Mouse (Mus musculus): ENCODE data around the gene Dnajc22. TPM values are rescaled to one million over a fixed set of nuclear protein-coding genes. Genes with fewer than 3 reads are reported as not detected.

Gene Dnajc22
- polyA plus RNA-seq, 1 experiment from 2014 or later = 0.43 TPM

DNA sequence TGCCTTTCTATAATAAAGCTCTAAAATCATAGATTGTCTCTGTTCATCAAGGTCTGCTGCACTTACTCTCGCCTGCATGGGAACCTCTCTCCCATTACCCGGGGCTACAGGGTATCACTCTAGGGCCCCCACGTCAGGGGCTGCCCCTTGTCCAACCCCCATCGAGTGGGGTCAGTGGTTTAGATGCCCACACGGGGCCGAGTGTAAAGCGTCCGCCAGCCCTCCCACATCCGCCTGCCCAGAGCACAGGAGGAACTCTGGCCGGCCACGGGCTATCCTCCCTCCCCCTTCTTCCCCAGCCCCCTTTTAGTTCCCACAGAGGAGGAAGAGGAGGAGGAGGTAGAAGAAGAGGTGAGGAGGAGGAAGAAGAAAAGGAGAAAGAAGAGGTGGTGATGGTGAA lies 27.8 kb downstream of the Dnajc22 start:
- Histone ChIP-seq H3K4me1 (ENCODE audit: control insufficient read depth, insufficient read depth, low read length) (peaks cover 9% of the 10 kb centered on the region), H3K4me2 (ENCODE audit: low read depth, low read length) (peak overlapping the region; percentile 10; the same call in 1 of the 2 replicates), H3K27ac (ENCODE audit: low read length) (no peak overlapping the region), H3K9ac (ENCODE audit: low read length) (0 out of 2 replicates have a peak overlapping the region, but pooled peaks have one; percentile 20), H3K4me3 (ENCODE audit: low read length) (no peak overlapping the region), H3K9me3 (replicated peaks; ENCODE audit: control insufficient read depth, low read length) (no peaks in the 10 kb centered on the region), H3K36me3 (ENCODE audit: control insufficient read depth, insufficient read depth) (no peaks in the 10 kb centered on the region), H3K27me3 (ENCODE audit: control insufficient read depth, insufficient read depth, low read length) (no peaks in the 10 kb centered on the region)
- WGBS = 12% methylated on average over 11 of the region's 11 CpGs
- ATAC-seq (replicated peaks; ENCODE audit: extremely low read depth, insufficient read depth, low FRiP score) = no peak

DNA sequence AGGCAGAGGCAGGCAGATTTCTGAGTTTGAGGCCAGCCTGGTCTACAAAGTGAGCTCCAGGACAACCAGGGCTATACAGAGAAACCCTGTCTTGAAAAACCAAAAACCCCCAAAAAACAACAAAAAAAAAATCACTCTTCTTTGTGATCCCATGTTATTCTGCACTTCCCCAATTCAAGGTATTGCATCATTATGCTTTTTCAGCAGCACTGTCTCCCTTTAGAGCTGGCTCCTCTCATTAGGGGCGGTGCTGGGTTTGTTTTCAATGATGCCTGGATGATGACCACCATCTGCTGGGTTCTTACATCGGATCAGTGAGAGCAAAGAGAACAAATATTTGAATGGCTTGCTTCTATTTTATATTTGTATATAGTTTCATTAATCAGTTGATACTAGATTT lies 29.7 kb downstream of the Dnajc22 start:
- Histone ChIP-seq H3K9ac (ENCODE audit: low read length) (no peak overlapping the region), H3K4me3 (ENCODE audit: low read length) (no peak overlapping the region), H3K4me1 (ENCODE audit: control insufficient read depth, insufficient read depth, low read length) (peaks cover 9% of the 10 kb centered on the region), H3K36me3 (ENCODE audit: control insufficient read depth, insufficient read depth) (no peaks in the 10 kb centered on the region), H3K27ac (ENCODE audit: low read length) (no peak overlapping the region), H3K9me3 (replicated peaks; ENCODE audit: control insufficient read depth, low read length) (no peaks in the 10 kb centered on the region), H3K27me3 (ENCODE audit: control insufficient read depth, insufficient read depth, low read length) (no peaks in the 10 kb centered on the region), H3K4me2 (ENCODE audit: low read depth, low read length) (no peak overlapping the region)
- ATAC-seq (replicated peaks; ENCODE audit: extremely low read depth, insufficient read depth, low FRiP score) = no peak
- WGBS = 64% methylated on average over 2 of the region's 2 CpGs

- WGBS = 1% methylated on average over 12 of the region's 12 CpGs
- H3K27ac ChIP-seq (ENCODE audit: low read length) = peak within 1 kb of the TSS; percentile 95
- no peaks in the 10 kb centered on the region for H3K9me3 ChIP-seq (replicated peaks; ENCODE audit: control insufficient read depth, low read length)
- H3K4me2 ChIP-seq (ENCODE audit: low read depth, low read length) = peak within 1 kb of the TSS; percentile 80
- peak within 1 kb of the TSS; percentile 90 for H3K4me3 ChIP-seq (ENCODE audit: low read length)
- H3K27me3 ChIP-seq (ENCODE audit: control insufficient read depth, insufficient read depth, low read length) = no peaks in the 10 kb centered on the region
- peaks cover 24% of the 10 kb centered on the region for H3K4me1 ChIP-seq (ENCODE audit: control insufficient read depth, insufficient read depth, low read length)
- no peaks in the 10 kb centered on the region for H3K36me3 ChIP-seq (ENCODE audit: control insufficient read depth, insufficient read depth)
- H3K9ac ChIP-seq (ENCODE audit: low read length) = peak within 1 kb of the TSS; percentile 95
- no peak for ATAC-seq (replicated peaks; ENCODE audit: extremely low read depth, insufficient read depth, low FRiP score)
Measured at GRCm38 (mm10) chr15:99125711-99126080, 32.7 kb downstream of the Dnajc22 start, which contains the start of gene Spats2. Gene Spats2 (plus strand): TSS chr15:99125916.

GRCm38 (mm10) chr15:99126081-99126815 lies 33.3 kb downstream of the Dnajc22 start:
- Histone ChIP-seq H3K4me2 (ENCODE audit: low read depth, low read length) (peak overlapping the region; percentile 80), H3K36me3 (ENCODE audit: control insufficient read depth, insufficient read depth) (no peaks in the 10 kb centered on the region), H3K9ac (ENCODE audit: low read length) (peak overlapping the region; percentile 95), H3K4me1 (ENCODE audit: control insufficient read depth, insufficient read depth, low read length) (peaks cover 22% of the 10 kb centered on the region), H3K4me3 (ENCODE audit: low read length) (peak overlapping the region; percentile 90), H3K27me3 (ENCODE audit: control insufficient read depth, insufficient read depth, low read length) (no peaks in the 10 kb centered on the region), H3K27ac (ENCODE audit: low read length) (peak overlapping the region; percentile 95), H3K9me3 (replicated peaks; ENCODE audit: control insufficient read depth, low read length) (no peaks in the 10 kb centered on the region)
- ATAC-seq (replicated peaks; ENCODE audit: extremely low read depth, insufficient read depth, low FRiP score) = peak; percentile 88
- under 1% methylated on average over 99 of the region's 115 CpGs for WGBS

DNA sequence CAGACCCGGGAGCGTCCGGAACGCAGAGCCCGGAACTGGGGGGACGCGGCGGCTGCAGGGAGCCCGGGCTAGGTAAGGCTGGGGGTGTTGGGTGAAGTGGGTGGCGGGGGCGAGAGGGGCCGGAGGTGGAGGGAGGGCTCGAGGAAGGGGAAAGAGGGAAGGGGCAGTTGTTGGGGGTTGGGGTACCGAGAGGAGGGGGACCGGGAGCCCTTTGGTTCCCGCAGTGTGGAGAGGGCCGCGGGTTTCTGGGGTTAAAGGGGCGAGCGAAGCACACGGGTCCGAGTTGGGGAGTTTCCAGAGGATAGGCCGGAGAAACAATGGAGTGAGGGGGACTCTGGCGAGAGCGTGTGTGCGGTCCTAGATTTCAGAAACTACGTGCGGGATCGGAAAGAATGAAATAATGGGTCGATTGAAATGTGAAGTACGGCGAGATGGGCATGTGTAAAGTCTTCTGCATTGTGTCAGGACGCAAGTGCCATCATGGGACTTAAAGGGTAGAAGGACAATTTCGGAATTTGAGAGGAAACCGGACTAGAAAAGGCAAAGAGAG lies 33.9 kb downstream of the Dnajc22 start:
- ATAC-seq (replicated peaks; ENCODE audit: extremely low read depth, insufficient read depth, low FRiP score) = no peak
- Histone ChIP-seq H3K27ac (ENCODE audit: low read length) (peak overlapping the region; percentile 95), H3K27me3 (ENCODE audit: control insufficient read depth, insufficient read depth, low read length) (no peaks in the 10 kb centered on the region), H3K9me3 (replicated peaks; ENCODE audit: control insufficient read depth, low read length) (no peaks in the 10 kb centered on the region), H3K9ac (ENCODE audit: low read length) (peak overlapping the region; percentile 95), H3K4me2 (ENCODE audit: low read depth, low read length) (peak overlapping the region; percentile 80), H3K36me3 (ENCODE audit: control insufficient read depth, insufficient read depth) (no peaks in the 10 kb centered on the region), H3K4me1 (ENCODE audit: control insufficient read depth, insufficient read depth, low read length) (peaks cover 22% of the 10 kb centered on the region), H3K4me3 (ENCODE audit: low read length) (peak overlapping the region; percentile 90)
- WGBS = under 1% methylated on average over 29 of the region's 35 CpGs

- H3K27me3 ChIP-seq (ENCODE audit: control insufficient read depth, insufficient read depth, low read length) = no peaks in the 10 kb centered on the region
- H3K4me2 ChIP-seq (ENCODE audit: low read depth, low read length) = peak overlapping the region; percentile 80
- WGBS = 65% methylated on average over 6 of the region's 6 CpGs
- H3K4me3 ChIP-seq (ENCODE audit: low read length) = peak overlapping the region; percentile 90
- no peak overlapping the region for H3K27ac ChIP-seq (ENCODE audit: low read length)
- ATAC-seq (replicated peaks; ENCODE audit: extremely low read depth, insufficient read depth, low FRiP score) = no peak
- H3K4me1 ChIP-seq (ENCODE audit: control insufficient read depth, insufficient read depth, low read length) = peaks cover 22% of the 10 kb centered on the region
- peak overlapping the region; percentile 42 for H3K9ac ChIP-seq (ENCODE audit: low read length)
- no peaks in the 10 kb centered on the region for H3K9me3 ChIP-seq (replicated peaks; ENCODE audit: control insufficient read depth, low read length)
- no peaks in the 10 kb centered on the region for H3K36me3 ChIP-seq (ENCODE audit: control insufficient read depth, insufficient read depth)
Measured at GRCm38 (mm10) chr15:99127851-99128522, 35.0 kb downstream of the Dnajc22 start.

- H3K27ac ChIP-seq (ENCODE audit: low read length) = peak overlapping the region; percentile 47
- 70% methylated on average over 11 of the region's 11 CpGs for WGBS
- no peaks in the 10 kb centered on the region for H3K27me3 ChIP-seq (ENCODE audit: control insufficient read depth, insufficient read depth, low read length)
- H3K36me3 ChIP-seq (ENCODE audit: control insufficient read depth, insufficient read depth) = no peaks in the 10 kb centered on the region
- ATAC-seq (replicated peaks; ENCODE audit: extremely low read depth, insufficient read depth, low FRiP score) = no peak
- H3K9ac ChIP-seq (ENCODE audit: low read length) = 0 out of 2 replicates have a peak overlapping the region, but pooled peaks have one; percentile 17
- no peak overlapping the region for H3K4me3 ChIP-seq (ENCODE audit: low read length)
- no peak overlapping the region; the same call in 1 of the 2 replicates for H3K4me2 ChIP-seq (ENCODE audit: low read depth, low read length)
- H3K4me1 ChIP-seq (ENCODE audit: control insufficient read depth, insufficient read depth, low read length) = peaks cover 22% of the 10 kb centered on the region
- no peaks in the 10 kb centered on the region for H3K9me3 ChIP-seq (replicated peaks; ENCODE audit: control insufficient read depth, low read length)
Measured at GRCm38 (mm10) chr15:99129441-99129840, 36.5 kb downstream of the Dnajc22 start.

- 50% methylated on average over 22 of the region's 22 CpGs for WGBS
- Histone ChIP-seq H3K9ac (ENCODE audit: low read length) (0 out of 2 replicates have a peak overlapping the region, but pooled peaks have one; percentile 17), H3K27ac (ENCODE audit: low read length) (peak overlapping the region; percentile 47), H3K4me1 (ENCODE audit: control insufficient read depth, insufficient read depth, low read length) (peaks cover 22% of the 10 kb centered on the region), H3K9me3 (replicated peaks; ENCODE audit: control insufficient read depth, low read length) (no peaks in the 10 kb centered on the region), H3K4me3 (ENCODE audit: low read length) (no peak overlapping the region), H3K27me3 (ENCODE audit: control insufficient read depth, insufficient read depth, low read length) (no peaks in the 10 kb centered on the region), H3K4me2 (ENCODE audit: low read depth, low read length) (peak overlapping the region; percentile 4; the same call in 1 of the 2 replicates), H3K36me3 (ENCODE audit: control insufficient read depth, insufficient read depth) (no peaks in the 10 kb centered on the region)
- no peak for ATAC-seq (replicated peaks; ENCODE audit: extremely low read depth, insufficient read depth, low FRiP score)
Measured at GRCm38 (mm10) chr15:99129956-99130910, 37.3 kb downstream of the Dnajc22 start.

Measured in heart, embryonic 16.5 days (tissue).